Mouse (Mus musculus) limb, embryonic 11.5 days (tissue): Measurements from ENCODE around the gene Dtx1. TPM values are rescaled to one million over a fixed set of nuclear protein-coding genes. Genes with fewer than 3 reads are reported as not detected.
A peak's percentile ranks its signal among the peaks of the same experiment; 100 is the strongest.

Experiments used
- ATAC-seq: fragments of 200-750 bp; cut with Nextera tagmentation; 2 replicates; pipeline ENCODE4 v1.8.0; 2017; ENCODE audit warnings: low read depth; ENCODE audit not compliant: insufficient number of reproducible peaks, low FRiP score, low TSS enrichment
- DNase-seq: peaks from one replicate; pipeline ENCODE4 v3.0.0-alpha.2; 2015; ENCODE audit warnings: low spot score
- H3K27ac ChIP-seq: fragments of 300-500 bp; sonication (generic); replicated peaks from 2 replicates; pipeline ENCODE4 v1.5.1; 2014; ENCODE audit warnings: low read depth, mild to moderate bottlenecking, low read length
- H3K27me3 ChIP-seq: fragments of 300-500 bp; sonication (generic); 2 replicates; pipeline ENCODE4 v1.6.1; 2014; ENCODE audit warnings: mild to moderate bottlenecking, low read length, mixed read lengths; ENCODE audit not compliant: control insufficient read depth, insufficient read depth
- H3K36me3 ChIP-seq: fragments of 300-500 bp; sonication (generic); 2 replicates; pipeline ENCODE4 v1.6.1; 2014; ENCODE audit warnings: mild to moderate bottlenecking, low read length, moderate library complexity, mixed read lengths; ENCODE audit not compliant: control insufficient read depth, insufficient read depth
- H3K4me1 ChIP-seq: fragments of 300-500 bp; sonication (generic); 2 replicates; pipeline ENCODE4 v1.6.1; 2014; ENCODE audit warnings: low read length, mixed read lengths; ENCODE audit not compliant: control insufficient read depth, insufficient read depth
- H3K4me2 ChIP-seq: fragments of 300-500 bp; sonication (generic); 2 replicates; pipeline ENCODE4 v1.6.1; 2014; ENCODE audit warnings: low read depth, mild to moderate bottlenecking, moderate library complexity; ENCODE audit not compliant: severe bottlenecking
- H3K4me3 ChIP-seq: fragments of 300-500 bp; sonication (generic); 2 replicates; pipeline ENCODE4 v1.5.1; 2014; ENCODE audit warnings: low read depth, low read length
- H3K9ac ChIP-seq: fragments of 300-500 bp; sonication (generic); 2 replicates; pipeline ENCODE4 v1.6.1; 2014; ENCODE audit warnings: mild to moderate bottlenecking, low read length
- H3K9me3 ChIP-seq: fragments of 300-500 bp; sonication (generic); 2 replicates; pipeline ENCODE4 v1.6.1; 2016; ENCODE audit warnings: low read length; ENCODE audit not compliant: control insufficient read depth
- WGBS: fragments of 180-500 bp; shearing (Covaris S2); extraction: QIAGEN DNeasy Blood & Tissue Kit; methylation state at CpG from one replicate; pipeline ENCODE4 v1.1.7; 2014; 5-methylcytosine and 5-hydroxymethylcytosine counted together
- polyA plus RNA-seq: library from polyadenylated mRNA; unstranded; fragments of >200 nt; fragmentation: Nextera tagmentation; extraction: Ambion mirVana; gene quantifications from 2 replicates; pipeline ENCODE4 v1.2.1, GENCODE M21; 2014

The Dtx1 gene
- polyA plus RNA-seq, 1 experiment from 2014 or later = 3.0 TPM

- WGBS = 2% methylated on average over 32 of the region's 43 CpGs
- Histone ChIP-seq H3K9me3 (no peaks in the 10 kb centered on the region), H3K27me3 (peaks cover 58% of the 10 kb centered on the region), H3K9ac (peak overlapping the region; percentile 49; the same call in 1 of the 2 replicates), H3K4me3 (peak overlapping the region; percentile 49), H3K36me3 (no peaks in the 10 kb centered on the region), H3K4me1 (peaks cover 14% of the 10 kb centered on the region), H3K27ac (no peak overlapping the region), H3K4me2 (peak overlapping the region; percentile 55)
- DNase-seq (peak; percentile 43), ATAC-seq (no peak)
These were observed 311 bp downstream of the Dtx1 start for GRCm38 (mm10) chr5:120711416-120711815.

- 0 out of 2 replicates have a peak, but pooled peaks have one; percentile 18 for ATAC-seq
- H3K27me3 ChIP-seq = peaks cover 58% of the 10 kb centered on the region
- H3K4me2 ChIP-seq = peak overlapping the region; percentile 55
- no peaks in the 10 kb centered on the region for H3K9me3 ChIP-seq
- H3K4me1 ChIP-seq = peaks cover 14% of the 10 kb centered on the region
- WGBS = under 1% methylated on average over 28 of the region's 34 CpGs
- H3K4me3 ChIP-seq = peak overlapping the region; percentile 49
- no peak for DNase-seq
- H3K27ac ChIP-seq = no peak overlapping the region
- H3K9ac ChIP-seq = peak overlapping the region; percentile 49; the same call in 1 of the 2 replicates
- H3K36me3 ChIP-seq = no peaks in the 10 kb centered on the region
These were observed 890 bp downstream of the Dtx1 start for GRCm38 (mm10) chr5:120710826-120711248.

GRCm38 (mm10) chr5:120710161-120710825, 1.4 kb downstream of the Dtx1 start:
- ATAC-seq (0 out of 2 replicates have a peak, but pooled peaks have one; percentile 16), DNase-seq (peak; percentile 62)
- H3K27ac ChIP-seq = no peak overlapping the region
- peak overlapping the region; percentile 49 for H3K9ac ChIP-seq
- H3K4me2 ChIP-seq = peak overlapping the region; percentile 55
- peaks cover 58% of the 10 kb centered on the region for H3K27me3 ChIP-seq
- peak overlapping the region; percentile 49 for H3K4me3 ChIP-seq
- 3% methylated on average over 40 of the region's 40 CpGs for WGBS
- no peaks in the 10 kb centered on the region for H3K36me3 ChIP-seq
- no peaks in the 10 kb centered on the region for H3K9me3 ChIP-seq
- H3K4me1 ChIP-seq = peaks cover 14% of the 10 kb centered on the region

- Histone ChIP-seq H3K27me3 (peaks cover 37% of the 10 kb centered on the region), H3K4me1 (peaks cover 14% of the 10 kb centered on the region), H3K27ac (no peak overlapping the region), H3K36me3 (no peaks in the 10 kb centered on the region), H3K4me3 (peak overlapping the region; percentile 3; the same call in 1 of the 2 replicates), H3K9ac (no peak overlapping the region), H3K9me3 (no peaks in the 10 kb centered on the region), H3K4me2 (peak overlapping the region; percentile 35)
- ATAC-seq = no peak
- 43% methylated on average over 13 of the region's 13 CpGs for WGBS
- DNase-seq = no peak
These were observed 4.8 kb downstream of the Dtx1 start for GRCm38 (mm10) chr5:120706976-120707375.

GRCm38 (mm10) chr5:120706541-120706940, 5.2 kb downstream of the Dtx1 start:
- Histone ChIP-seq H3K9ac (no peak overlapping the region), H3K27ac (no peak overlapping the region), H3K4me1 (peaks cover 14% of the 10 kb centered on the region), H3K9me3 (no peaks in the 10 kb centered on the region), H3K27me3 (peaks cover 33% of the 10 kb centered on the region), H3K36me3 (no peaks in the 10 kb centered on the region), H3K4me2 (peak overlapping the region; percentile 35), H3K4me3 (peak overlapping the region; percentile 3; the same call in 1 of the 2 replicates)
- DNase-seq (peak; percentile 58), ATAC-seq (no peak)
- WGBS = 6% methylated on average over 16 of the region's 16 CpGs

GRCm38 (mm10) chr5:120704421-120704820, 7.3 kb downstream of the Dtx1 start:
- Histone ChIP-seq H3K27ac (no peak overlapping the region), H3K4me2 (no peak overlapping the region), H3K4me3 (no peak overlapping the region), H3K9ac (no peak overlapping the region), H3K36me3 (no peaks in the 10 kb centered on the region), H3K4me1 (peaks cover 4% of the 10 kb centered on the region; the same call in 1 of the 2 replicates), H3K9me3 (no peaks in the 10 kb centered on the region), H3K27me3 (peaks cover 19% of the 10 kb centered on the region; the same call in 1 of the 2 replicates)
- no peak for DNase-seq
- ATAC-seq = no peak
- 52% methylated on average over 6 of the region's 6 CpGs for WGBS

GRCm38 (mm10) chr5:120703660-120704059, 8.1 kb downstream of the Dtx1 start:
- Histone ChIP-seq H3K4me3 (no peak overlapping the region), H3K27ac (no peak overlapping the region), H3K4me2 (no peak overlapping the region), H3K27me3 (peaks cover 14% of the 10 kb centered on the region; the same call in 1 of the 2 replicates), H3K4me1 (peaks cover 4% of the 10 kb centered on the region; the same call in 1 of the 2 replicates), H3K9me3 (no peaks in the 10 kb centered on the region), H3K36me3 (no peaks in the 10 kb centered on the region), H3K9ac (no peak overlapping the region)
- no peak for ATAC-seq
- WGBS = 79% methylated on average over 3 of the region's 3 CpGs
- DNase-seq = no peak

- Histone ChIP-seq H3K27me3 (peaks cover 13% of the 10 kb centered on the region; the same call in 1 of the 2 replicates), H3K27ac (no peak overlapping the region), H3K36me3 (no peaks in the 10 kb centered on the region), H3K9ac (no peak overlapping the region), H3K4me2 (no peak overlapping the region), H3K4me3 (no peak overlapping the region), H3K4me1 (peaks cover 4% of the 10 kb centered on the region; the same call in 1 of the 2 replicates), H3K9me3 (no peaks in the 10 kb centered on the region)
- no peak for ATAC-seq
- no peak for DNase-seq
- whole genome bisulfite sequencing = 84% methylated on average over 2 of the region's 2 CpGs
These were observed 8.8 kb downstream of the Dtx1 start for GRCm38 (mm10) chr5:120702969-120703368.
